Mouse (Mus musculus) stomach, embryonic 14.5 days (tissue): ENCODE data around the gene Exosc1. TPM values are rescaled to one million over a fixed set of nuclear protein-coding genes. Genes with fewer than 3 reads are reported as not detected.

ENCODE experiments used
- polyA plus RNA-seq: library from polyadenylated mRNA; unstranded; fragments of >200 nt; fragmentation: Nextera tagmentation; extraction: Ambion mirVana; gene quantifications from 2 replicates; pipeline ENCODE4 v1.2.1, GENCODE M21; 2014

Gene Exosc1
- polyA plus RNA-seq, 1 experiment from 2014 or later: 79.9 TPM

Other genes starting within 250 kb of the Exosc1 start
- 1.00 and 1.4 TPM in 2 replicates for gene Slit1, start 189.8 kb downstream of the Exosc1 start, polyA plus RNA-seq
- 25.2 and 25.7 TPM in 2 replicates for gene Arhgap19, start 131.4 kb downstream of the Exosc1 start, polyA plus RNA-seq
- gene Frat1, start 103.5 kb downstream of the Exosc1 start, polyA plus RNA-seq: 12.9 and 14.1 TPM in 2 replicates
- 3.5 and 5.0 TPM in 2 replicates for gene Frat2, start 85.3 kb downstream of the Exosc1 start, polyA plus RNA-seq
- gene Rrp12, start 37.2 kb downstream of the Exosc1 start, polyA plus RNA-seq: 10.8 and 10.9 TPM in 2 replicates
- gene Pgam1, start 21.5 kb downstream of the Exosc1 start, polyA plus RNA-seq: 651 and 721 TPM in 2 replicates
- gene Zdhhc16, start 57 bp upstream of the Exosc1 start, polyA plus RNA-seq: 65.8 and 70.1 TPM in 2 replicates
- gene Mms19, start 47.7 kb upstream of the Exosc1 start, polyA plus RNA-seq: 37.6 and 44.1 TPM in 2 replicates
- 10.4 and 10.8 TPM in 2 replicates for gene Ubtd1, start 48.3 kb upstream of the Exosc1 start, polyA plus RNA-seq
- gene Ankrd2, start 102.6 kb upstream of the Exosc1 start, polyA plus RNA-seq: 0.30 TPM in 1 of 2 replicates, not detected in the other
- gene Hoga1, start 112.2 kb upstream of the Exosc1 start, polyA plus RNA-seq: 1.7 and 1.9 TPM in 2 replicates
- gene 4933411K16Rik, start 118.8 kb upstream of the Exosc1 start, polyA plus RNA-seq: 0.24 TPM in 1 of 2 replicates, not detected in the other
- gene Morn4, start 152.9 kb upstream of the Exosc1 start, polyA plus RNA-seq: 27.0 and 27.6 TPM in 2 replicates
- gene Pi4k2a, start 157.0 kb upstream of the Exosc1 start, polyA plus RNA-seq: 17.2 and 22.7 TPM in 2 replicates
- gene Avpi1, start 195.6 kb upstream of the Exosc1 start, polyA plus RNA-seq: 44.2 and 46.9 TPM in 2 replicates
- 13.2 and 15.6 TPM in 2 replicates for gene Marveld1, start 214.0 kb upstream of the Exosc1 start, polyA plus RNA-seq
- 15.7 and 20.0 TPM in 2 replicates for gene Zfyve27, start 230.5 kb upstream of the Exosc1 start, polyA plus RNA-seq